Mouse (Mus musculus) testis, adult 10 weeks (tissue): ENCODE measurements around the gene Vta1. TPM values are rescaled to one million over a fixed set of nuclear protein-coding genes. Genes with fewer than 3 reads are reported as not detected.

ENCODE experiments used
- polyA plus RNA-seq: library from polyadenylated mRNA; stranded (reverse); fragments of 350-450 nt; fragmentation: Illumina TruSeq; extraction: RNeasy Lipid Tissue Mini Kit (QIAGEN cat#74804); gene quantifications from one replicate; pipeline ENCODE4 v1.2.3, GENCODE M21; 2014; ENCODE audit warnings: low read depth, low replicate concordance

Gene Vta1
- 29.5 TPM for polyA plus RNA-seq

DNA sequence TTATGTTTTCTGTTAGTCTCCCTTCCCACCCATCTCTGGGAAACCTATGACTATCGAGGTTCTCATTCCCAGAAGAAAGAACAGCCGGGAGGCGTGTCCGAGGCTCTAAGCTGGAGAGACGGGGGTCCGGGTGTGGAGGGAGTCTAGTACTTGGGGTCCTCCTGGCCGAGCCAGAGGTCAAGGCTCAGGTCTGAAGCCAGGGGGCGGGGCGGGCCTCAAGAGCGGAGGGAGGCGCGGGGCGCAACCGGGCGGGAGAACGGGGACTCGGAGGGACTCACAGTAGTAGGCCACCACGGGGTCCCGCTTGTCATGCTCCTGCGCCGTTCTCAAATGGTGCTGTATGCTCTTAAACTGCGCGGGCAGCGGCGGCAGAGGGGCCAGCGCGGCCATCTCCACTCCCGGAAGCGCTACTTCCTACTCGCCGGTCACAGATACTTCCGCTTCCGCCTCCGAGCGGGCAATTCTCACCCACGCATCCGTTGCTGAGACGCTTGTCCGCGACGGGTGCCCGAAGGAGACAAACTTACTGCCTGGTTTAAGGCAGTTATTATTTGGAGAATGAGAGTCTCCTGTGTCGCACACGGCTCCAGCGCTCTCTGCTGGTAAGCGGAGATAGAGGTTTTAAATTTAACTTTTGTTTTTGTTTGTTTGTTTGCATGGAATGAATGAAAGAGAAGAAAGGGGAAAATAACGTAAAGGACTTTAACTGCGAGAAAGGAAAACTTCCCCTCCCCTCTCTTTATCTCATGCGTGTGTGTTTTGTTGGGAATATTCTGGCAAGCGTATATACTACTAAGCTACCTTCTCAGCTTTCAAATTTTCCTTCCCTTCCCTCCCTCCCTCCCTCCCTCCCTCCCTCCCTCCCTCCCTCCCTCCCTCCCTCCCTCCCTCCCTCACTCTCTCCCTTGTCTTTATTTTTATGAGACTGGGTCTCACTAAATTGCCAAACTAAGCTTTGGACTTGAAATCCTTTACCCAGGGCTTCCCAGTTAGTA lies at the start of gene Vta1, which contains the start of gene Nmbr:
Gene Vta1, minus strand, starts transcription at position 489 of the 995 bp plus-strand sequence.
Gene Nmbr, plus strand, starts transcription at position 520 of the 995 bp plus-strand sequence.

DNA sequence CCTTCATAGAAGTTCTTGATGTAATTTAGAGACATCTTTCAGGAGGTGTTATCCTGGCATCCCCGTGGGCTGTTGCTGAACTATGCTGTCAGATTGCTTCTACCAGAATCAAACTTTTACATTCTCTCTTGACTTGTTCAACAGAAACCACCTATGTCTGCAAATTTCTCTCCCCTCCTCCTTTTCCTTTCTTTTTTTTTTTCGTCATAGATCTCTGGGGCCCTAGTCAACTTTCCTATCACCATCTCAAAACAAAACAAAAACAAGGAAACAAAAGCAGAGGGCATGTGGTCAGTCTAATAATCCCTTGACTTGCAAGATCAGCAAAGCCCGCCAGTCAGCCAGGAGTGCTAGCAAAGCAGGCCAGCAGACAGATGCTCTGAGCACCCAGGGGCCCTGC lies 12.8 kb upstream of the Vta1 start, which contains the start of gene Gje1:
Gene Gje1, minus strand, starts transcription at position 101 of the 400 bp plus-strand sequence.

Other genes starting within 250 kb of the Vta1 start
- gene Adgrg6, start 159.9 kb downstream of the Vta1 start, polyA plus RNA-seq: 0.24 TPM
- gene Nmbr, start within 50 bp of the Vta1 start, polyA plus RNA-seq: 56.7 TPM
- 0.22 TPM for gene Gje1, start 12.7 kb upstream of the Vta1 start, polyA plus RNA-seq